Mouse (Mus musculus) limb, embryonic 12.5 days (tissue): Measurements from ENCODE around the gene A630010A05Rik. TPM values are rescaled to one million over a fixed set of nuclear protein-coding genes. Genes with fewer than 3 reads are reported as not detected.
"Not testable (repeated sequence)": the region's sequence is repeated elsewhere in the genome, so short reads cannot be mapped to it uniquely, and the experiment has no call there.

Experiments used
- ATAC-seq: fragments of 200-750 bp; cut with Nextera tagmentation; 2 replicates; pipeline ENCODE4 v1.8.0; 2017; ENCODE audit warnings: low read depth, moderate TSS enrichment; ENCODE audit not compliant: insufficient number of reproducible peaks, insufficient read depth, low FRiP score, low TSS enrichment
- H3K27ac ChIP-seq: fragments of 300-500 bp; sonication (generic); 2 replicates; pipeline ENCODE4 v1.5.1; 2016; ENCODE audit warnings: mild to moderate bottlenecking, moderate library complexity
- H3K27me3 ChIP-seq: fragments of 300-500 bp; sonication (generic); 2 replicates; pipeline ENCODE4 v1.6.1; 2016; ENCODE audit warnings: mild to moderate bottlenecking, moderate library complexity
- H3K36me3 ChIP-seq: fragments of 300-500 bp; sonication (generic); 2 replicates; pipeline ENCODE4 v1.6.1; 2016; ENCODE audit warnings: mild to moderate bottlenecking, moderate library complexity
- H3K4me1 ChIP-seq: fragments of 300-500 bp; sonication (generic); replicated peaks from 2 replicates; pipeline ENCODE4 v1.6.1; 2016
- H3K4me2 ChIP-seq: fragments of 300-500 bp; sonication (generic); 2 replicates; pipeline ENCODE4 v1.6.1; 2016; ENCODE audit warnings: mild to moderate bottlenecking, moderate library complexity
- H3K4me3 ChIP-seq: fragments of 300-500 bp; sonication (generic); replicated peaks from 2 replicates; pipeline ENCODE4 v1.5.1; 2016; ENCODE audit warnings: mild to moderate bottlenecking
- H3K9ac ChIP-seq: fragments of 300-500 bp; sonication (generic); replicated peaks from 2 replicates; pipeline ENCODE4 v1.6.1; 2016; ENCODE audit warnings: mild to moderate bottlenecking, moderate library complexity
- H3K9me3 ChIP-seq: fragments of 300-500 bp; sonication (generic); 2 replicates; pipeline ENCODE4 v1.6.1; 2016; ENCODE audit warnings: mild to moderate bottlenecking, moderate library complexity
- WGBS: fragments of 180-500 bp; shearing (Covaris S2); methylation state at CpG from one replicate; pipeline ENCODE4 v1.1.7; 2016; 5-methylcytosine and 5-hydroxymethylcytosine counted together
- polyA plus RNA-seq: library from polyadenylated mRNA; unstranded; fragments of >200 nt; fragmentation: Nextera tagmentation; extraction: Ambion mirVana; gene quantifications from 2 replicates; pipeline ENCODE4 v1.2.1, GENCODE M21; 2016

A630010A05Rik gene
- polyA plus RNA-seq: not detected in 2 replicates

DNA sequence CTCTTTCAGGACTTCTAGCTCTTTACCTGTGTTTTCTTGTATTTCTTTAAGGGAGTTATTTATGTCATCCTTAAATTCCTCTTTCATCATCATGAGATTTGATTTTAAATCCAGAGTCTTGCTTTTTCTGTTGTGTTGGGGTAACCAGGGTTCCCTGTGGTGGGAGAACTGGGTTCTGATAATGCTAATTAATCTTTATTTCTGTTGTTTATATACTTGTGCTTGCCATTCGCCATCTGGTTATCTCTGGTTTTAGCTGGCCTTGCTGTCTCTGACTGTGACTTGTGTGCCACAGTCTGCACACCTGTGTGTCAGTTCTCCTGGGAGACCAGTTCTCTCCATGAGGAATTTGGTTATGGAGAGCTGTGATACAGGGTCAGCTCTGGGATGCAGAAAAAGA lies at the start of gene A630010A05Rik:
Gene A630010A05Rik (plus strand): TSS at position 301 of the 400 bp plus-strand sequence.
- H3K27me3 ChIP-seq: no peaks in the 10 kb centered on the region
- H3K27ac ChIP-seq: no peak within 1 kb of the TSS
- no peaks in the 10 kb centered on the region for H3K36me3 ChIP-seq
- no peaks in the 10 kb centered on the region for H3K4me1 ChIP-seq
- H3K9ac ChIP-seq: no peak within 1 kb of the TSS
- H3K4me2 ChIP-seq: no peak within 1 kb of the TSS
- ATAC-seq: no peak
- no peak within 1 kb of the TSS for H3K4me3 ChIP-seq
- no peaks in the 10 kb centered on the region for H3K9me3 ChIP-seq
- WGBS: 85% methylated on average over 1 of the region's 1 CpGs

- Histone ChIP-seq H3K27me3 (no peaks in the 10 kb centered on the region), H3K9me3 (no peaks in the 10 kb centered on the region), H3K9ac (no peak overlapping the region), H3K4me2 (no peak overlapping the region), H3K27ac (no peak overlapping the region), H3K4me1 (no peaks in the 10 kb centered on the region), H3K4me3 (no peak overlapping the region), H3K36me3 (no peaks in the 10 kb centered on the region)
- no peak for ATAC-seq
These were observed 26.4 kb upstream of the A630010A05Rik start for GRCm38 (mm10) chr16:14535766-14536165.

DNA sequence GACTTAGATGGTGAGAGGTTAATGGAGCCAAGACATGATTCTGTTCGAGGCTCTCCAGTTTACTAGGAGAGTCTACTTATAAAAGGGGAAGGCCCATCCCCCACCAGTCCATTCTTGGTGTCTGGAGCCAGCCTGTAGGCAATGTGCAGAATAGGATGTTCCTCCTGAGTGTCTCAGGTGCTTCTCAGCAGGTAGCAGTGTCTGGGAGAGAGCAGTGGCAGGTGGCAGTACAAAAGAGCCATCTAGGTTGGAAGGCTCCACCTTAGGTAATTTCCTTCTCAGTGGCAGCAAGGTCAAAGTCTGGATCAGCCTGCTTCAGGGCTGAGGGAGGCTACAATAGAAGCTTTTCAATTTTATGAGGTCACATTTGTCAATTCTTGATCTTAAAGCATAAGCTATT lies 4.9 kb upstream of the A630010A05Rik start:
- H3K9me3 ChIP-seq, H3K36me3 ChIP-seq, H3K9ac ChIP-seq, H3K27ac ChIP-seq, H3K4me1 ChIP-seq, H3K4me2 ChIP-seq, ATAC-seq, H3K4me3 ChIP-seq, H3K27me3 ChIP-seq: not testable (repeated sequence)
- WGBS: 52% methylated on average over 1 of the region's 1 CpGs

Other genes starting within 250 kb of the A630010A05Rik start
- 171 and 174 TPM in 2 replicates for gene Fopnl, start 244.9 kb upstream of the A630010A05Rik start, polyA plus RNA-seq
- gene Abcc1, start 200.8 kb upstream of the A630010A05Rik start, polyA plus RNA-seq: 9.6 and 12.3 TPM in 2 replicates